Mouse (Mus musculus) frontal cortex, postnatal 14 days (tissue): Measurements from ENCODE around the gene Epb41l4b.

Experiments used
- DNase-seq, 2 experiments: peaks; one replicate each; pipeline ENCODE4 v3.0.0; 2022; ENCODE audit warnings: low spot score in 2 of 2

Epb41l4b gene

GRCm38 (mm10) chr4:57066936-57067335 lies 76.3 kb downstream of the Epb41l4b start:
- no peak for DNase-seq

- peak in 1 of 2 experiments; percentile 70 for DNase-seq
Observed at GRCm38 (mm10) chr4:57065273-57065672, 78.0 kb downstream of the Epb41l4b start.

GRCm38 (mm10) chr4:57064830-57065229 lies 78.4 kb downstream of the Epb41l4b start:
- DNase-seq = no peak

GRCm38 (mm10) chr4:57060319-57060831 lies 82.9 kb downstream of the Epb41l4b start:
- no peak for DNase-seq

GRCm38 (mm10) chr4:57058623-57059022 lies 84.6 kb downstream of the Epb41l4b start:
- DNase-seq = no peak

- no peak for DNase-seq
Observed at GRCm38 (mm10) chr4:57057637-57058036, 85.6 kb downstream of the Epb41l4b start.

GRCm38 (mm10) chr4:57055635-57056034 lies 87.6 kb downstream of the Epb41l4b start:
- no peak for DNase-seq

GRCm38 (mm10) chr4:57049281-57049921 lies 93.8 kb downstream of the Epb41l4b start:
- DNase-seq = no peak

GRCm38 (mm10) chr4:57048566-57048965 lies 94.7 kb downstream of the Epb41l4b start:
- no peak for DNase-seq

- DNase-seq = no peak
Observed at GRCm38 (mm10) chr4:57046160-57046571, 97.1 kb downstream of the Epb41l4b start.

- DNase-seq = no peak
Observed at GRCm38 (mm10) chr4:57043621-57044020, 99.6 kb downstream of the Epb41l4b start.

GRCm38 (mm10) chr4:57041661-57042060 lies 101.6 kb downstream of the Epb41l4b start:
- no peak for DNase-seq

GRCm38 (mm10) chr4:57041211-57041610 lies 102.0 kb downstream of the Epb41l4b start:
- DNase-seq = no peak

- no peak for DNase-seq
Observed at GRCm38 (mm10) chr4:57040481-57040880, 102.8 kb downstream of the Epb41l4b start.

GRCm38 (mm10) chr4:57039127-57040031 lies 103.9 kb downstream of the Epb41l4b start:
- no peak for DNase-seq

- DNase-seq = no peak
Observed at GRCm38 (mm10) chr4:57037554-57037953, 105.7 kb downstream of the Epb41l4b start.

- DNase-seq = no peak
Observed at GRCm38 (mm10) chr4:57034169-57034568, 109.1 kb downstream of the Epb41l4b start.

GRCm38 (mm10) chr4:57031440-57031839 lies 111.8 kb downstream of the Epb41l4b start:
- no peak for DNase-seq

GRCm38 (mm10) chr4:57027954-57028353 lies 115.3 kb downstream of the Epb41l4b start:
- DNase-seq = no peak

GRCm38 (mm10) chr4:57023527-57023926 lies 119.7 kb downstream of the Epb41l4b start:
- DNase-seq = no peak

- DNase-seq = no peak
Observed at GRCm38 (mm10) chr4:57021288-57021687, 121.9 kb downstream of the Epb41l4b start.

GRCm38 (mm10) chr4:57017229-57017628 lies 126.0 kb downstream of the Epb41l4b start:
- DNase-seq = peak in 1 of 2 experiments; percentile 64
